Mouse (Mus musculus) forebrain, embryonic 14.5 days (tissue): Measurements from ENCODE around the gene Rbck1. TPM values are rescaled to one million over a fixed set of nuclear protein-coding genes. Genes with fewer than 3 reads are reported as not detected.
A peak's percentile ranks its signal among the peaks of the same experiment; 100 is the strongest.

Experiments
- ATAC-seq: fragments of 200-750 bp; cut with Nextera tagmentation; 2 replicates; pipeline ENCODE4 v1.8.0; 2017; ENCODE audit warnings: mild to moderate bottlenecking, moderate library complexity
- DNase-seq: peaks from one replicate; pipeline ENCODE4 v3.0.0-alpha.2; 2015; ENCODE audit warnings: low spot score
- H3K27ac ChIP-seq: fragments of 300-500 bp; sonication (generic); 2 replicates; pipeline ENCODE4 v1.5.1; 2014; ENCODE audit warnings: low read depth, mild to moderate bottlenecking, control low read depth, low read length, moderate library complexity
- H3K27me3 ChIP-seq: fragments of 300-500 bp; sonication (generic); replicated peaks from 2 replicates; pipeline ENCODE4 v1.6.1; 2014; ENCODE audit warnings: low read length, control low read depth, mixed read lengths; ENCODE audit not compliant: control insufficient read depth, insufficient read depth
- H3K36me3 ChIP-seq: fragments of 300-500 bp; sonication (generic); 2 replicates; pipeline ENCODE4 v1.6.1; 2014; ENCODE audit warnings: low read length, control low read depth; ENCODE audit not compliant: control insufficient read depth, insufficient read depth
- H3K4me1 ChIP-seq: fragments of 300-500 bp; sonication (generic); 2 replicates; pipeline ENCODE4 v1.6.1; 2014; ENCODE audit warnings: antibody characterized with exemption, low read length, control low read depth; ENCODE audit not compliant: control insufficient read depth, insufficient read depth
- H3K4me2 ChIP-seq: fragments of 300-500 bp; sonication (generic); 2 replicates; pipeline ENCODE4 v1.6.1; 2014; ENCODE audit warnings: mild to moderate bottlenecking, control low read depth, low read length
- H3K4me3 ChIP-seq: fragments of 300-500 bp; sonication (generic); 2 replicates; pipeline ENCODE4 v1.5.1; 2014; ENCODE audit warnings: low read depth, low read length, control low read depth
- H3K9ac ChIP-seq: fragments of 300-500 bp; sonication (generic); 2 replicates; pipeline ENCODE4 v1.6.1; 2014; ENCODE audit warnings: mild to moderate bottlenecking, low read length, control low read depth, moderate library complexity
- H3K9me3 ChIP-seq: fragments of 300-500 bp; sonication (generic); replicated peaks from 2 replicates; pipeline ENCODE4 v1.6.1; 2016; ENCODE audit warnings: low read length, control low read depth, mixed read lengths; ENCODE audit not compliant: control insufficient read depth
- WGBS: fragments of 180-500 bp; shearing (Covaris S2); extraction: QIAGEN DNeasy Blood & Tissue Kit; methylation state at CpG from one replicate; pipeline ENCODE4 v1.1.7; 2014; 5-methylcytosine and 5-hydroxymethylcytosine counted together
- polyA plus RNA-seq: library from polyadenylated mRNA; unstranded; fragments of >200 nt; fragmentation: Nextera tagmentation; extraction: Ambion mirVana; gene quantifications from 2 replicates; pipeline ENCODE4 v1.2.1, GENCODE M21; 2014

Rbck1 gene
- polyA plus RNA-seq, 1 experiment from 2014 or later, result 80.7 TPM

- Histone ChIP-seq H3K27ac (no peak overlapping the region), H3K4me2 (no peak overlapping the region), H3K9ac (no peak overlapping the region), H3K4me1 (no peaks in the 10 kb centered on the region), H3K9me3 (no peaks in the 10 kb centered on the region), H3K4me3 (no peak overlapping the region), H3K27me3 (no peaks in the 10 kb centered on the region), H3K36me3 (no peaks in the 10 kb centered on the region)
- WGBS, result 82% methylated on average over 1 of the region's 1 CpGs
- DNase-seq (no peak), ATAC-seq (no peak)
Measured at GRCm38 (mm10) chr2:152336856-152337255, 4.4 kb upstream of the Rbck1 start.

GRCm38 (mm10) chr2:152335289-152335820 lies 2.9 kb upstream of the Rbck1 start:
- ATAC-seq (no peak), DNase-seq (no peak)
- no peaks in the 10 kb centered on the region for H3K27me3 ChIP-seq
- 50% methylated on average over 11 of the region's 11 CpGs for WGBS
- no peak overlapping the region for H3K27ac ChIP-seq
- no peak overlapping the region for H3K9ac ChIP-seq
- H3K4me3 ChIP-seq, result no peak overlapping the region
- 0 out of 2 replicates have a peak, but pooled peaks cover 2% of the 10 kb centered on the region for H3K36me3 ChIP-seq
- no peaks in the 10 kb centered on the region for H3K9me3 ChIP-seq
- H3K4me1 ChIP-seq, result peaks cover 10% of the 10 kb centered on the region
- H3K4me2 ChIP-seq, result no peak overlapping the region

DNA sequence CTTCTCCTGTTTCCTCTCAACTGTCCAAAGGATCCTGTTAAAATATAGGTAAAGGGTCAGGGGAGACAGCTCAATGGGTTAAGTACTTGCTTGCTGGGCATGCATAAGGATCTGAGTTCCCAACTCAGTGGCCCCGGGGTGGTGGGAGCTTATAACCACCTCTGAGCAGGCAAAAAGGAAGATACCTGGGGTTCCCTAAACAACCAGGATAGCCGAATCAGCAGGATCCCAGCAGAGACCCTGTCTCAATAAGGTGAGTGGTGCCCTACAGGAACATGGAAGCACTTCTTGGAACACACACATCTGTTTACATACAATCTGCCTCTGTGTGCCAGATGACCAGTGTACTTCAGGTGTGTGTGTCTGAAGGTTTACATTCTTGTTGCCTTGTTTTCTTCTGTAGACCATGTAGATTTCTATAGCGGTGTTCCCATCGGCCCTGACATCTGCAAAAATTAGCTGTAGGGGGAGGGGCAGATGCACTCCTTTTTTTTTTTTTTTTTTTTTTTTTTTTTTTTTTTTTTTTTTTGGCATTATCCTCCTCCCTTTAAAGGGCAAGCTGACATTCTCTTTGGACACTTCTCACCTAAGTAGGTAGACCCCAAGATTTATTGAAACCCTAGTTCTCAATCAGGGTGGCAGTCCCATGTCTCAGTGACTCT lies 1.0 kb upstream of the Rbck1 start:
- no peak overlapping the region for H3K27ac ChIP-seq
- H3K36me3 ChIP-seq, result peaks cover 14% of the 10 kb centered on the region; the same call in 1 of the 2 replicates
- no peaks in the 10 kb centered on the region for H3K27me3 ChIP-seq
- no peak for DNase-seq
- no peak overlapping the region for H3K9ac ChIP-seq
- no peaks in the 10 kb centered on the region for H3K9me3 ChIP-seq
- H3K4me3 ChIP-seq, result no peak overlapping the region
- peaks cover 10% of the 10 kb centered on the region for H3K4me1 ChIP-seq
- ATAC-seq, result no peak
- 79% methylated on average over 4 of the region's 4 CpGs for whole genome bisulfite sequencing
- no peak overlapping the region; the same call in 1 of the 2 replicates for H3K4me2 ChIP-seq

- 73% methylated on average over 7 of the region's 7 CpGs for WGBS
- Histone ChIP-seq H3K27ac (no peak overlapping the region), H3K4me3 (peak overlapping the region; percentile 91)
Measured at GRCm38 (mm10) chr2:152330858-152331423, 1.5 kb downstream of the Rbck1 start.

DNA sequence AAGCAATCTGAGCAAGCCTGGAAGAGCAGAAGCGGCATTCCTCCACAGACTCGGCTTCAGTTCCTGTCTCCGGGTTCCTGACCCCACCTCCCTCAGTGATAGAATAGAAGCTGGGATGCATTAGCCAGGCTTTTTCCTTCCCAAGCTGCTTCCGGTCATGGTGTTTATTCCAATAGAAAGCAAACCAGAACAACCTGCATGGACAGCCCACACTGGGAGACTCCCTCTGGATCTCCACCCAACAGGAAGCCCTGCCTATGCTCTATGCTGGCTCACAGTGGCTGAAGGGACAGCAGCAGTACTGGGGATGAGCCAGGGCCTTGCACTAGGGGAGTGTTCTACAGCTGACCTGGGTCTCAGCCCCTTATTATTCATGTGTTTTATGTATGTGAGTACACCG lies 4.5 kb downstream of the Rbck1 start:
- no peaks in the 10 kb centered on the region for H3K27me3 ChIP-seq
- no peak overlapping the region for H3K9ac ChIP-seq
- H3K27ac ChIP-seq, result no peak overlapping the region
- H3K4me1 ChIP-seq, result peaks cover 10% of the 10 kb centered on the region
- no peaks in the 10 kb centered on the region for H3K9me3 ChIP-seq
- 86% methylated on average over 5 of the region's 5 CpGs for WGBS
- H3K4me2 ChIP-seq, result no peak overlapping the region
- H3K4me3 ChIP-seq, result no peak overlapping the region
- H3K36me3 ChIP-seq, result peaks cover 58% of the 10 kb centered on the region
- DNase-seq (no peak), ATAC-seq (no peak)

More at GRCm38 (mm10) chr2:152330858-152331423, 1.5 kb downstream of the Rbck1 start:
- H3K36me3 ChIP-seq, result peaks cover 28% of the 10 kb centered on the region
- no peak for ATAC-seq
- H3K27me3 ChIP-seq, result no peaks in the 10 kb centered on the region
- H3K9ac ChIP-seq, result peak overlapping the region; percentile 94; the same call in 1 of the 2 replicates
- no peaks in the 10 kb centered on the region for H3K9me3 ChIP-seq
- H3K4me1 ChIP-seq, result peaks cover 10% of the 10 kb centered on the region
- DNase-seq, result no peak
- H3K4me2 ChIP-seq, result peak overlapping the region; percentile 91

DNA sequence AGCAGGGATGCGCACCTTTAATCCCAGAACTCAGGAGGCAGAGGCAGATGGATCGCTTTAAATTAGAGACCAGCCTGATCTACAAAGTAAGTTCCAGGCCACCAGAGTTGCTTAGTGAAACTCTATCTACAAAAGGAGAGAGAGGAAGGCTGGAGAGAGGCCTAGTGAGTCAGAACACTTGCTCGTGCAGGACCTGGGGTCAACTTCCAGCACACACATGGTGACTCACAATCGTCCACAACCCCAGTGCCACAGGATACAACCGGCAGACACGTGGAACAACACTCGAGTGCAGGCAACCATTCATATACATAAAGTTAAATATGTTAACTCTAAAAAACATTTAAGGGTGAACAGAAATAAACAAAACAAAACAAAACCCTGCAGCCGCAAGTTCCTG lies 5.8 kb downstream of the Rbck1 start:
- ATAC-seq (no peak), DNase-seq (no peak)
- Histone ChIP-seq H3K36me3 (peaks cover 71% of the 10 kb centered on the region), H3K9me3 (no peaks in the 10 kb centered on the region), H3K27ac (no peak overlapping the region), H3K27me3 (no peaks in the 10 kb centered on the region), H3K4me2 (no peak overlapping the region), H3K4me3 (no peak overlapping the region), H3K4me1 (peaks cover 10% of the 10 kb centered on the region), H3K9ac (no peak overlapping the region)
- 90% methylated on average over 8 of the region's 8 CpGs for WGBS

- Histone ChIP-seq H3K27ac (no peak overlapping the region), H3K4me3 (no peak overlapping the region), H3K4me1 (peaks cover 5% of the 10 kb centered on the region), H3K36me3 (peaks cover 76% of the 10 kb centered on the region), H3K27me3 (no peaks in the 10 kb centered on the region), H3K9me3 (no peaks in the 10 kb centered on the region), H3K4me2 (no peak overlapping the region), H3K9ac (no peak overlapping the region)
- no peak for ATAC-seq
- WGBS, result 90% methylated on average over 13 of the region's 13 CpGs
- no peak for DNase-seq
Measured at GRCm38 (mm10) chr2:152326157-152326556, 6.3 kb downstream of the Rbck1 start.

DNA sequence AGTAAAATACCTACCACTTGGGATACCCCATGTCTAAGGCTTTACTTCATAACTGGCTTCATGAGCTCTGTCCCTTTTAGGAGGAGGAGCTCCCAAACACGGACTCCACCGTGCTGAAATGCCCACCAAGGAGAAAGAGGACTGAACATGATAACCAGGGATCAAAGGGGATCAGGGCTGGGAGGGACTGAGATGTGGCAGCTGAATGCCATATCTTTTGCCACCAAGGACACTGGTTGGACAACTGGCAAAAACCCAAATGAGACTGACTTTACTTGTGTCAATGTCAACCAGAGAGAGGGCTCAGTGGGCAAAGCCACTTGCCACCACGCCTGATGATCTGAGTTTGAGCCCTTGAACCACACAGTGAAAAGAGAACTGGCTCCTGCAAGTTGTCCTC lies 7.6 kb downstream of the Rbck1 start:
- H3K36me3 ChIP-seq, result peaks cover 81% of the 10 kb centered on the region
- DNase-seq, result no peak
- 91% methylated on average over 3 of the region's 3 CpGs for WGBS

GRCm38 (mm10) chr2:152323971-152324370 lies 8.5 kb downstream of the Rbck1 start:
- DNase-seq, result no peak
- no peak overlapping the region for H3K27ac ChIP-seq
- no peak overlapping the region for H3K4me2 ChIP-seq
- H3K27me3 ChIP-seq, result no peaks in the 10 kb centered on the region
- H3K4me3 ChIP-seq, result no peak overlapping the region
- H3K9me3 ChIP-seq, result no peaks in the 10 kb centered on the region
- no peak overlapping the region for H3K9ac ChIP-seq
- no peak for ATAC-seq
- H3K4me1 ChIP-seq, result no peaks in the 10 kb centered on the region
- H3K36me3 ChIP-seq, result peaks cover 85% of the 10 kb centered on the region
- 94% methylated on average over 14 of the region's 14 CpGs for WGBS

More for the DNA sequence above, 7.6 kb downstream of the Rbck1 start:
- H3K4me3 ChIP-seq, result no peak overlapping the region
- no peaks in the 10 kb centered on the region for H3K27me3 ChIP-seq
- H3K4me1 ChIP-seq, result no peaks in the 10 kb centered on the region
- no peak overlapping the region for H3K27ac ChIP-seq
- ATAC-seq, result no peak
- no peaks in the 10 kb centered on the region for H3K9me3 ChIP-seq
- H3K4me2 ChIP-seq, result no peak overlapping the region
- H3K9ac ChIP-seq, result no peak overlapping the region
